Mouse (Mus musculus) ES-E14 (cell line): ENCODE data around the gene Rpl38. TPM values are rescaled to one million over a fixed set of nuclear protein-coding genes. Genes with fewer than 3 reads are reported as not detected.

Source experiments
- DNase-seq: peaks from one replicate; pipeline ENCODE4 v3.0.0-alpha.2; 2013; ENCODE audit warnings: low read depth, low spot score
- H3K27ac ChIP-seq: 2 replicates; pipeline ENCODE4 v1.5.1; 2012; ENCODE audit warnings: low read depth, mild to moderate bottlenecking, low read length, moderate library complexity, mixed read lengths; ENCODE audit not compliant: poor library complexity, insufficient read depth, severe bottlenecking
- H3K36me3 ChIP-seq: 2 replicates; pipeline ENCODE4 v1.6.1; 2012; ENCODE audit warnings: mild to moderate bottlenecking, low read length, moderate library complexity, mixed read lengths; ENCODE audit not compliant: control insufficient read depth, poor library complexity, insufficient read depth, severe bottlenecking
- H3K4me1 ChIP-seq, 2 experiments: fragments of 150-350 bp in 1 of 2; sonication (generic) in 1 of 2; 2 replicates each; pipeline ENCODE4 v1.6.1; 2012; ENCODE audit warnings: low read length in 2 of 2, mild to moderate bottlenecking in 1 of 2, mixed read lengths in 1 of 2; ENCODE audit not compliant: control insufficient read depth in 2 of 2, insufficient read depth in 2 of 2, poor library complexity in 1 of 2
- H3K4me3 ChIP-seq, 2 experiments: fragments of 150-350 bp in 1 of 2; sonication (generic) in 1 of 2; 2 replicates each; pipeline ENCODE4 v1.5.1; 2012; ENCODE audit warnings: low read length in 2 of 2, low read depth in 1 of 2, mild to moderate bottlenecking in 1 of 2, mixed read lengths in 1 of 2; ENCODE audit not compliant: insufficient read depth in 1 of 2, poor library complexity in 1 of 2, severe bottlenecking in 1 of 2
- H3K9ac ChIP-seq: 2 replicates; pipeline ENCODE4 v1.6.1; 2012; ENCODE audit warnings: low read depth, mild to moderate bottlenecking, low read length, mixed read lengths; ENCODE audit not compliant: poor library complexity, insufficient read depth, severe bottlenecking
- H3K9me3 ChIP-seq: fragments of 150-350 bp; sonication (generic); 2 replicates; pipeline ENCODE4 v1.6.1; 2012; ENCODE audit warnings: low read depth, mild to moderate bottlenecking, low read length; ENCODE audit not compliant: control insufficient read depth, insufficient read depth
- CHD2 ChIP-seq: IDR thresholded peaks from 2 replicates; pipeline ENCODE4 v1.6.1; 2014; ENCODE audit warnings: mild to moderate bottlenecking, low read depth, low read length, inconsistent platforms
- HCFC1 ChIP-seq: IDR thresholded peaks from 2 replicates; pipeline ENCODE4 v1.6.1; 2012; ENCODE audit warnings: low read length, inconsistent platforms, borderline replicate concordance; ENCODE audit not compliant: insufficient read depth
- MAFK ChIP-seq: IDR thresholded peaks from 2 replicates; pipeline ENCODE4 v1.6.1; 2014; ENCODE audit warnings: mild to moderate bottlenecking, low read depth, low read length, inconsistent platforms; ENCODE audit not compliant: insufficient read depth
- ZC3H11A ChIP-seq: IDR thresholded peaks from 2 replicates; pipeline ENCODE4 v1.6.1; 2012; ENCODE audit warnings: low read depth, mild to moderate bottlenecking, inconsistent platforms, low read length, borderline replicate concordance
- ZNF384 ChIP-seq: IDR thresholded peaks from 2 replicates; pipeline ENCODE4 v1.6.1; 2012; ENCODE audit warnings: low read depth, low read length, inconsistent platforms
- in situ Hi-C, 2 experiments: fragments of 600-800 bp; cut with MboI; formaldehyde crosslinking; loops; one replicate each; pipeline ENCODE4 v1.15.1; 2025; ENCODE audit warnings: low sequenced_read_pairs in 2 of 2, inconsistent platforms in 1 of 2; ENCODE audit not compliant: unreplicated experiment in 2 of 2
- total RNA-seq: library from RNA; depleted of rRNA; stranded (reverse); fragments of 300-350 nt; gene quantifications from 2 replicates; pipeline ENCODE4 v1.2.3, GENCODE M21; 2012

Gene Rpl38
- total RNA-seq, 1 experiment = 3,102 TPM

DNA sequence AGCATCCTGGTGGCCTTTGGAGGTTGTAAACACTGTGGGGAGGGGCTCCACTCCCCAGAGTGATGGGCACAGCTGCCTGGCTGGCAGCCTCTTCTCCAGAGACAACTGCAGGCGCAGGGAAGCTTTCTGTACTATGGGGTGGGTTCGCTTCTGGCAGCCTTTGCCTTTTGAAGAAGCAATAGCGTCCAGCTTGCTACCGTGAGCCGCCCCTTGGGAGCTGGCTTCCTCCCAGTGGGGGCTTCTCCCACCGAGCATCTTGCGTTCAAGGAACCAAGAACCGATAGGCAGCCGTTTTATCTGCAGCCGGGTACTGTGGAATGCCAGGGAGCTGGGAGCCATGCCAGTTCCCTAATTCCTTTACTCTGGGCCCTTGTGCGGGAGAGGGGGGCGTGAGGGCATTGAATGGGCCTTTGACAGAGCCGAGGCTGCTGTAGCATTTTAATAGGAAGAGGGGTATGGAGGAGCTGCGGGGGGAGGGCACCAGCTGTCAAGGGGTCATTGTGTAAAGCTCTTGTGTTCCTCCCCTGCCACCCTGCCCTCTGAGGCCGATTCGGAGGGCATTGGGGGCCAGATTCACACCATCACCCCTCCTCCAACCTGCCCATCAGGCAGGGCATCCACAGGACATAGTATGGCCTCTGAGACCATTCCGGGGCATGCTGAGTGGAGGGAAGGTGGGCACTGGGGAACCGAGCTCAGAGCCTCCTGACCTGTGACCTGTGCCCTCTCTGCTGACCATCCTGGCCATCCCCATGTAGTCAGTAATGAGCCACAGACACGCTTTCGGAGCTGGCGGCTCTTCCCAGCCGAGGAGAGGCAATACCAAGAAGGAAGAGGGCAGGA lies 36.0 kb downstream of the Rpl38 start:
- Histone ChIP-seq H3K4me3 (no peak overlapping the region), H3K36me3 (no peaks in the 10 kb centered on the region), H3K27ac (no peak overlapping the region; the same call in 1 of the 2 replicates), H3K9me3 (no peaks in the 10 kb centered on the region), H3K9ac (no peak overlapping the region), H3K4me1 (no peaks in the 10 kb centered on the region)
- in situ Hi-C loops = no loop called here
- no peak for DNase-seq
- TF ChIP-seq CHD2 (no peak), HCFC1 (no peak), ZNF384 (no peak), ZC3H11A (no peak), MAFK (no peak)

DNA sequence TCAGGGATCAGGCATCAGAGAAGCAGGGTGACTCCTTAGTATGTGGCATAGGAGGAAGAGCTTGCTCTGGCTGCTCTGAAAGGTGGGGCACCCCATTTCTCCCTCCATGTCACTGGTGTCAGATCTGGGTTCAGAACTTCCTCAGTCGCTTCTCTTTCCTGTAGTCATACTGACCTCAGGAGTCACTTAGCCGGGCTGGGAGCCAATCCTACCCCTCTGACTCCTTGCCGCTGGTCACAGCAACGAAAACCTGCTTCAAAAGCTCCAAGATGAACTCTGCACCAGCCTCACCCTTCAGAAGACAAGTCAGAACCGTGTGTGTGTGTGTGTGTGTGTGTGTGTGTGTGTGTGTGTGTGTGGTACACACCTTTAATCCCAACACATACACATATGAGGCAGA lies 38.0 kb downstream of the Rpl38 start:
- no peak for DNase-seq
- no peak overlapping the region for H3K27ac ChIP-seq
- no peaks in the 10 kb centered on the region for H3K4me1 ChIP-seq
- in situ Hi-C loops = no loop called here
- no peak overlapping the region for H3K9ac ChIP-seq
- no peak for TF ChIP-seq ZNF384
- no peak for TF ChIP-seq ZC3H11A
- no peak for TF ChIP-seq CHD2
- no peak for TF ChIP-seq HCFC1
- no peak for TF ChIP-seq MAFK
- H3K36me3 ChIP-seq = peaks cover 5% of the 10 kb centered on the region; the same call in 1 of the 2 replicates
- no peak overlapping the region for H3K4me3 ChIP-seq
- no peaks in the 10 kb centered on the region for H3K9me3 ChIP-seq

DNA sequence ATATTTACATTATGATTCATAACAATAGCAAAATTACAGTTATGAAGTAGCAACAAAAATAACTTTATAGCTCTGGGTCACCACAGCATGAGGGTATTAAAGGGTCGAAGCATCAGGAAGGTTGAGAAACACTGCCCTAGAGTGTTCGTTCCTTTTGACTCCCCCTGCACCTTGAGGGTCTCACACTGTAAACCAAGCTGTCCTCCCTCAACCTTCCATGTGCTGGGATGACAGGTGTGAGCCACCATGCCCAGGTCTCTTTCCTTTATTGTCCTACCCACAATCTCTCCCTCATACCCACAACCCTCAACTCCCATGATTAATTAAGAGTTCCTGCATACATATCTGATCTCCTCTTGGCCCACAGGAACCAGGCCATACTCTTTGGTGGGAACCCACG lies 43.1 kb downstream of the Rpl38 start:
- Histone ChIP-seq H3K4me3 (no peak overlapping the region), H3K9ac (no peak overlapping the region), H3K27ac (no peak overlapping the region), H3K9me3 (no peaks in the 10 kb centered on the region), H3K36me3 (peaks cover 8% of the 10 kb centered on the region; the same call in 1 of the 2 replicates), H3K4me1 (peaks cover 1 to 4% of the 10 kb centered on the region in 2 experiments; a peak in 2 of 4 replicates)
- TF ChIP-seq MAFK (no peak), CHD2 (no peak), ZNF384 (no peak), ZC3H11A (no peak), HCFC1 (no peak)
- no peak for DNase-seq
- in situ Hi-C loops = no loop called here

DNA sequence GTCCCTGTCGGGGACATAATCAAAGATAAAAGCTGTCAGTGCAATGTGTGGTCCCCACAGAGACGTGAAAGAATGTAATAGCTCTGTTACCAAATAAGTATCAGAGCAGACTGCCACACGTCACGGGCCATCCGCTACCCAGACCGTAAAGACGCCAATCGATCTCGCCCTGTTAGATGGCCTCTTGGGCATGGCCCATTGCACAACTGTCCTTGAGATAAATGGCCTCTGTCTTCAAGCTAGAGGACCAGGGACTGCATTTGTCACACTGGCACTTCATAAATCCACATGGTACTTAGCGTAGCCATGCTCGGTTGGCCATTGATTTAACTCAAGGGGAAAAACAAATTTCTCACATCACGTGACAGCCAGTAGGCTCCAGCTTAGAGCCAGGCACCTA lies 43.5 kb downstream of the Rpl38 start:
- H3K36me3 ChIP-seq = peaks cover 8% of the 10 kb centered on the region; the same call in 1 of the 2 replicates
- H3K27ac ChIP-seq = no peak overlapping the region
- TF ChIP-seq CHD2 (no peak), HCFC1 (no peak), ZC3H11A (no peak), ZNF384 (no peak), MAFK (no peak)
- no peak overlapping the region for H3K4me3 ChIP-seq
- H3K9ac ChIP-seq = no peak overlapping the region
- in situ Hi-C loops = no loop called here
- DNase-seq = no peak
- H3K9me3 ChIP-seq = no peaks in the 10 kb centered on the region
- peaks cover 1 to 4% of the 10 kb centered on the region in 2 experiments; a peak in 2 of 4 replicates for H3K4me1 ChIP-seq

DNA sequence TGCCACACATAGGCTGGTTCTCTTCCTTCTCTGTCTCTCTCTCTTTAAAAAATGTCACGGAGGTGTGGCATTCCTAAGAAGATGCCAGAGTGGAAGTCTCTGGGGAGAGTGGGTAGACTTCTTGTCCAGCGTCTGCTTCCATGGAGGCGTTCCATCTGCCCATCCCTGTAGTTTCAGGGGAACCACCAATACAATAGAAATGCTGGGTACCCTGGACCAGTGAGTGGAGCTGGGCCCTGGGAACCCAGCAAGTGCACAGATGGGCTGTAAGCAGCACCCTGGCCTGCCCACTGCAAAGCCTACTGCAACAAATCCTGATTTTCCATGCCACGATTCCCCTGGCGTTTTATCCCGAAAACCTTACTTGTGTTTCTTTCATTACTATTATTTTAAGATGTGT lies 46.2 kb downstream of the Rpl38 start:
- peaks cover 8% of the 10 kb centered on the region; the same call in 1 of the 2 replicates for H3K36me3 ChIP-seq
- H3K4me3 ChIP-seq = no peak overlapping the region
- no peak for DNase-seq
- H3K9ac ChIP-seq = no peak overlapping the region
- in situ Hi-C loops = no loop called here
- H3K9me3 ChIP-seq = no peaks in the 10 kb centered on the region
- peaks cover 1 to 4% of the 10 kb centered on the region in 2 experiments; a peak in 2 of 4 replicates for H3K4me1 ChIP-seq
- no peak for TF ChIP-seq MAFK
- TF ChIP-seq ZNF384 = no peak
- no peak overlapping the region for H3K27ac ChIP-seq
